Mouse (Mus musculus) E14TG2a.4 (cell line): ENCODE data around the gene Sash1.

Experiments used
- H3K27me3 ChIP-seq: 2 replicates; pipeline ENCODE4 v1.6.1; 2014; ENCODE audit warnings: low read length, control low read depth; ENCODE audit not compliant: insufficient read depth
- H3K36me3 ChIP-seq: 2 replicates; pipeline ENCODE4 v1.6.1; 2014; ENCODE audit warnings: low read length, control low read depth; ENCODE audit not compliant: insufficient read depth
- H3K4me1 ChIP-seq: replicated peaks from 2 replicates; pipeline ENCODE4 v1.6.1; 2014; ENCODE audit warnings: low read depth, low read length, control low read depth
- H3K4me3 ChIP-seq: replicated peaks from 2 replicates; pipeline ENCODE4 v1.5.1; 2014; ENCODE audit warnings: mild to moderate bottlenecking, low read length
- H3K9me3 ChIP-seq: 2 replicates; pipeline ENCODE4 v1.6.1; 2014; ENCODE audit warnings: low read length, control low read depth
- CTCF ChIP-seq: conservative IDR thresholded peaks from 2 replicates; pipeline ENCODE4 v1.5.1; 2014; ENCODE audit warnings: low read length
- NANOG ChIP-seq: IDR thresholded peaks from 2 replicates; pipeline ENCODE4 v1.6.1; 2014; ENCODE audit warnings: borderline replicate concordance, low read length, mixed read lengths
- POU5F1 ChIP-seq: IDR thresholded peaks from 2 replicates; pipeline ENCODE4 v1.6.1; 2014; ENCODE audit warnings: low read length, borderline replicate concordance

The Sash1 gene

GRCm38 (mm10) chr10:8776791-8777190 lies 109.1 kb downstream of the Sash1 start:
- Histone ChIP-seq H3K9me3 (no peaks in the 10 kb centered on the region), H3K27me3 (no peaks in the 10 kb centered on the region), H3K36me3 (peaks cover 84% of the 10 kb centered on the region), H3K4me3 (no peak overlapping the region), H3K4me1 (peaks cover 17% of the 10 kb centered on the region)
- TF ChIP-seq POU5F1 (no peak), CTCF (no peak), NANOG (no peak)

DNA sequence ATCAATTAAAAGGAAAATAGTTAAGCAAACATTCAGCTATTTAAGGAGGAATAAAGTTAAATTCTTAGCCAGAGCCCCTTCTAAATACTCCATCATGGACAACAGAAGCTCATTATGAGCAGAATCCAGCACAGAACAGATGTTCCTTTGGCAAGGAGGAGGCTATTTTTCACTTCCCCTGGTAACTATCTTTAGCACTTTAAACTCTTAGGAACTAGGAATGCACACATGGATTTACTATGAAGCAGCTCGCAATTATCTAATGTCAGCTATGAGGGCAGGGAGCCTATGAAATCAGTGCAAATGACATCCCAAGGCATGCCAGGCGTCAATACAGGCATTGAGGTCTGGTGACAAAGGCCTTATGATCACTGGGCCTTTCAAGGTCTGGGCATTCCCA lies 110.1 kb downstream of the Sash1 start:
- Histone ChIP-seq H3K4me1 (peaks cover 14% of the 10 kb centered on the region), H3K27me3 (no peaks in the 10 kb centered on the region), H3K36me3 (peaks cover 83% of the 10 kb centered on the region), H3K4me3 (no peak overlapping the region), H3K9me3 (no peaks in the 10 kb centered on the region)
- TF ChIP-seq POU5F1, result no peak

GRCm38 (mm10) chr10:8772464-8773209 lies 113.2 kb downstream of the Sash1 start:
- Histone ChIP-seq H3K4me1 (peaks cover 10% of the 10 kb centered on the region), H3K4me3 (no peak overlapping the region), H3K36me3 (peaks cover 67% of the 10 kb centered on the region), H3K9me3 (no peaks in the 10 kb centered on the region), H3K27me3 (no peaks in the 10 kb centered on the region)
- TF ChIP-seq POU5F1, result no peak
- no peak for TF ChIP-seq CTCF
- TF ChIP-seq NANOG, result no peak

- Histone ChIP-seq H3K27me3 (no peaks in the 10 kb centered on the region), H3K9me3 (no peaks in the 10 kb centered on the region), H3K4me1 (peaks cover 10% of the 10 kb centered on the region), H3K36me3 (peaks cover 59% of the 10 kb centered on the region), H3K4me3 (no peak overlapping the region)
- no peak for TF ChIP-seq NANOG
- no peak for TF ChIP-seq CTCF
Measured at GRCm38 (mm10) chr10:8770931-8771653, 114.8 kb downstream of the Sash1 start.

DNA sequence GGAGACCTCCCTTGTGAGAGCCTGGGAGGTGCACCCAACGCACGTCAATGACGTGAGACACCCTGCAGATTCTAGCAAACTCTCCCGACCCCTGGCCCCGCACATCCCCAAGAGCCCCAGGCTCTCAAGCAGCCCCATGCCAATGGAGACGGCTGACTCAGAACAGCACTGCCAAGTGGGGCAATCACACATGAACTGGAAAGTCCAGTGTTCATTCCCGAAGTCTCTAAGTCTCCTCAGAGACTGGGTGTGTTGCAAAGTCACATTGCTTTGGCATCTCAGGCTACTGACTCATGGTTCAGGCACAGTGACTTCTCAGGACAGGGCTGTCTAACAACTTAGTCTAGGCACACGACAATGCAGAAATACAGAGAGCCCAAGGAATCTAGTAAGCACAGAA lies 117.2 kb downstream of the Sash1 start:
- H3K4me3 ChIP-seq, result no peak overlapping the region
- H3K9me3 ChIP-seq, result no peaks in the 10 kb centered on the region
- TF ChIP-seq CTCF (no peak), POU5F1 (no peak), NANOG (no peak)
- peaks cover 23% of the 10 kb centered on the region for H3K4me1 ChIP-seq
- H3K36me3 ChIP-seq, result peaks cover 53% of the 10 kb centered on the region
- no peaks in the 10 kb centered on the region for H3K27me3 ChIP-seq

DNA sequence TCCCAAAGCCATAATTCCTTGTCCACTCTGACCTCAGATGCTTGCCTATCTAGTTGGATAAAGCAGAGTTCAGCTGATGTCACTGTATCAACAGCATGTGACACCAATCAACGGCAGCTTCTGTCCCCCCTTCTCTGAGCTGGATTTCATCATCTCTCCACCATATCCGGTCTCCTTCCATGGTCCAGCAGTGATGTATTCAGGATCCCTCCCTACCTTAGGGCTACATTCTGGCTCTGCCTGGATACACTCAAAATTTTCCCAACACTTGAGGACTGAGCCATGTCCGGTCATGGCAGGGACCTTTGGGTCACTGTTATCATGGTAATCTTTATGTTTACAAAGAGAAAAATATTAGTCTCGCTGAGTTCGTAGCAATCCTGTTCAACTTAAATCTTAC lies 118.5 kb downstream of the Sash1 start:
- no peaks in the 10 kb centered on the region for H3K9me3 ChIP-seq
- peaks cover 47% of the 10 kb centered on the region for H3K36me3 ChIP-seq
- no peaks in the 10 kb centered on the region for H3K27me3 ChIP-seq
- H3K4me3 ChIP-seq, result no peak overlapping the region
- no peak for TF ChIP-seq NANOG
- no peak for TF ChIP-seq POU5F1
- TF ChIP-seq CTCF, result no peak
- H3K4me1 ChIP-seq, result peaks cover 29% of the 10 kb centered on the region

DNA sequence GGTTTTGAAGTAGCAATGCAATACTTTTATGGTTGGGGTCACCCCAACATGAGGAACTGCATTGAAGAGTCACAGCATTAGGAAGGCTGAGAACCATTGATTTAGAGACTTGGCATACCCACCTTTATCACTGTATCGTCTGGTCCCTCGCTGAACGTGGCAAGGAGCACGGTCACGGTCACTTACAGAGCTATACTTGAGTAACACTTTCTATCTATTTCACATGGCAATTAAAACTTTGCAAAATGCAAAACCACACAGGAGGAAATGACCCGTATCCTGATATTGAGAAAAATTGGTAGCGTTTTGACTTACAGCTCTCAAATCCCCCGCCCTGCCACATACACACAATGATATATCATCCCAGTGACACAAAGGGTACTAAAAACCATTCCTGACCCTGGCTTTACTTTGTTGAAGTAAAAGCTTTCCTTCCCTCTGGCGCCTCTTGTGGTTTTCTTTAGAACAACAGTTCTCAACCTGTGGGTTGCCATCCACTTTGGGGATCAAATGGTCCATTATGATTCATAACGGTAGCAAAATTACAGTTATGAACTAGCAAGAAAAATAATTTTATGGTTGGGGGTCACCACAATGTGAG lies 119.8 kb downstream of the Sash1 start:
- TF ChIP-seq NANOG (no peak), CTCF (peak; percentile 44), POU5F1 (no peak)
- no peaks in the 10 kb centered on the region for H3K27me3 ChIP-seq
- H3K4me3 ChIP-seq, result no peak overlapping the region
- H3K9me3 ChIP-seq, result no peaks in the 10 kb centered on the region
- H3K4me1 ChIP-seq, result peaks cover 35% of the 10 kb centered on the region
- peaks cover 34% of the 10 kb centered on the region for H3K36me3 ChIP-seq

DNA sequence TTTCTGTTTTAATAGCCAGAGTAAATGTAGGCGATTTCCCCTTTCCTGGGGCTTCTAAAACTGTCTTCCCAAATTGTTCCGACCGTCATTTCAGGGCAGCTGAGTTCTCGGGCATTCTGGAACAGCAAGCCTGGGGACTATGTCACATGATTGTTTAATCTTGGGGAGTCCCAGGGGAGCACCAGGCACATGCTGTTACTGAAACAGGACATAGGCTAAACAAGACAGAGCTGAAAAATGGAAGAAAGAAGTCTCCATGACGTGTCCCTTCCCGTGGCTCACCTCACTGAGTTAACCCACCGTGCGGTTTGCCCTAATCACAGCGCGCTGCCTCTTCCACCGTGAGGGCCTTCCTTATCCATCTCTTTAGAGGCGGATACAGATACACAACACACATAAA lies 123.1 kb downstream of the Sash1 start:
- H3K4me1 ChIP-seq, result peaks cover 55% of the 10 kb centered on the region
- no peaks in the 10 kb centered on the region for H3K9me3 ChIP-seq
- peaks cover 21% of the 10 kb centered on the region for H3K36me3 ChIP-seq
- H3K4me3 ChIP-seq, result peak overlapping the region; percentile 37; the same call in 1 of the 2 replicates
- H3K27me3 ChIP-seq, result no peaks in the 10 kb centered on the region
- no peak for TF ChIP-seq NANOG
- no peak for TF ChIP-seq POU5F1
- no peak for TF ChIP-seq CTCF

- no peaks in the 10 kb centered on the region for H3K27me3 ChIP-seq
- H3K9me3 ChIP-seq, result no peaks in the 10 kb centered on the region
- H3K4me3 ChIP-seq, result peak overlapping the region; percentile 37; the same call in 1 of the 2 replicates
- H3K4me1 ChIP-seq, result peaks cover 60% of the 10 kb centered on the region
- peaks cover 18% of the 10 kb centered on the region for H3K36me3 ChIP-seq
- TF ChIP-seq NANOG, result no peak
- TF ChIP-seq CTCF, result no peak
- no peak for TF ChIP-seq POU5F1
Measured at GRCm38 (mm10) chr10:8762209-8762701, 123.6 kb downstream of the Sash1 start.
